Mouse (Mus musculus) midbrain, postnatal 0 days (tissue): ENCODE measurements around the gene Mettl13. TPM values are rescaled to one million over a fixed set of nuclear protein-coding genes. Genes with fewer than 3 reads are reported as not detected.

Experiments
- ATAC-seq: fragments of 200-750 bp; cut with Nextera tagmentation; 2 replicates; pipeline ENCODE4 v1.8.0; 2017; ENCODE audit warnings: moderate number of reproducible peaks, mild to moderate bottlenecking, moderate TSS enrichment, moderate library complexity; ENCODE audit not compliant: low FRiP score
- DNase-seq: peaks from one replicate; pipeline ENCODE4 v3.0.0-alpha.2; 2015; ENCODE audit warnings: low spot score
- H3K27ac ChIP-seq: fragments of 300-500 bp; sonication (generic); 2 replicates; pipeline ENCODE4 v1.5.1; 2014; ENCODE audit warnings: low read depth, mild to moderate bottlenecking, low read length, mixed read lengths
- H3K27me3 ChIP-seq: fragments of 300-500 bp; sonication (generic); 2 replicates; pipeline ENCODE4 v1.6.1; 2014; ENCODE audit warnings: low read length, control low read depth, mixed read lengths; ENCODE audit not compliant: insufficient read depth
- H3K36me3 ChIP-seq: fragments of 300-500 bp; sonication (generic); 2 replicates; pipeline ENCODE4 v1.6.1; 2014; ENCODE audit warnings: low read length, control low read depth, mixed read lengths; ENCODE audit not compliant: insufficient read depth
- H3K4me1 ChIP-seq: fragments of 300-500 bp; sonication (generic); 2 replicates; pipeline ENCODE4 v1.6.1; 2014; ENCODE audit warnings: mild to moderate bottlenecking, control low read depth, antibody characterized with exemption, low read length, mixed read lengths; ENCODE audit not compliant: insufficient read depth
- H3K4me2 ChIP-seq: fragments of 300-500 bp; sonication (generic); 2 replicates; pipeline ENCODE4 v1.6.1; 2014; ENCODE audit warnings: low read depth, mild to moderate bottlenecking, low read length, mixed read lengths; ENCODE audit not compliant: poor library complexity, severe bottlenecking
- H3K4me3 ChIP-seq: fragments of 300-500 bp; sonication (generic); 2 replicates; pipeline ENCODE4 v1.5.1; 2014; ENCODE audit warnings: low read depth, mild to moderate bottlenecking, low read length, moderate library complexity
- H3K9ac ChIP-seq: fragments of 300-500 bp; sonication (generic); replicated peaks from 2 replicates; pipeline ENCODE4 v1.6.1; 2014; ENCODE audit warnings: mild to moderate bottlenecking, low read length, moderate library complexity, mixed read lengths; ENCODE audit not compliant: poor library complexity, severe bottlenecking
- H3K9me3 ChIP-seq: fragments of 300-500 bp; sonication (generic); 2 replicates; pipeline ENCODE4 v1.6.1; 2016; ENCODE audit warnings: low read length, control low read depth
- CTCF ChIP-seq: IDR thresholded peaks from 2 replicates; pipeline ENCODE4 v1.5.1; 2016; ENCODE audit warnings: antibody characterized with exemption, mild to moderate bottlenecking
- WGBS: fragments of 180-500 bp; shearing (Covaris S2); extraction: QIAGEN DNeasy Blood & Tissue Kit; methylation state at CpG from one replicate; pipeline ENCODE4 v1.1.7; 2014; 5-methylcytosine and 5-hydroxymethylcytosine counted together
- polyA plus RNA-seq: library from polyadenylated mRNA; unstranded; fragments of >200 nt; fragmentation: Nextera tagmentation; extraction: Ambion mirVana; gene quantifications from 2 replicates; pipeline ENCODE4 v1.2.1, GENCODE M21; 2015
- total RNA-seq: library from RNA; depleted of rRNA; stranded (reverse); fragments of >200 nt; gene quantifications from 2 replicates; pipeline ENCODE4 v1.2.3, GENCODE M21; 2014; rRNA removed

Mettl13 gene
- total and polyA plus RNA-seq, 2 experiments from 2014 or later = 10.9 to 12.2 TPM

- H3K4me3 ChIP-seq = no peak overlapping the region
- WGBS = 88% methylated on average over 6 of the region's 6 CpGs
- H3K27me3 ChIP-seq = no peaks in the 10 kb centered on the region
- no peak overlapping the region for H3K4me2 ChIP-seq
- DNase-seq (no peak), ATAC-seq (no peak)
- no peak for TF ChIP-seq CTCF
- no peaks in the 10 kb centered on the region for H3K4me1 ChIP-seq
- H3K36me3 ChIP-seq = no peaks in the 10 kb centered on the region
- no peak overlapping the region for H3K9ac ChIP-seq
- H3K9me3 ChIP-seq = no peaks in the 10 kb centered on the region
- no peak overlapping the region for H3K27ac ChIP-seq
These were observed 42.7 kb downstream of the Mettl13 start for GRCm38 (mm10) chr1:162505649-162506048.

Other genes with a start within 250 kb of the Mettl13 start
- 88.5 and 108 TPM in 2 replicates for gene Dnm3, start 70.5 kb downstream of the Mettl13 start, total RNA-seq
- 55.8 and 67.0 TPM in 2 replicates for gene Dnm3, start 70.5 kb downstream of the Mettl13 start, polyA plus RNA-seq
- gene Vamp4, start 22.0 kb upstream of the Mettl13 start, total RNA-seq = 25.5 and 29.2 TPM in 2 replicates
- gene Vamp4, start 22.0 kb upstream of the Mettl13 start, polyA plus RNA-seq = 69.0 and 74.7 TPM in 2 replicates
- gene Myoc, start 90.6 kb upstream of the Mettl13 start, total RNA-seq = 0.24 and 0.27 TPM in 2 replicates
- 0.21 and 0.33 TPM in 2 replicates for gene Myoc, start 90.6 kb upstream of the Mettl13 start, polyA plus RNA-seq
- not detected in 2 replicates for gene Myocos, start 109.7 kb upstream of the Mettl13 start, total RNA-seq
- gene Myocos, start 109.7 kb upstream of the Mettl13 start, polyA plus RNA-seq = not detected in 2 replicates
- 71.5 and 91.8 TPM in 2 replicates for gene Prrc2c, start 192.0 kb upstream of the Mettl13 start, total RNA-seq
- 121 and 155 TPM in 2 replicates for gene Prrc2c, start 192.0 kb upstream of the Mettl13 start, polyA plus RNA-seq